Mouse (Mus musculus): ENCODE data around the gene Vmn1r181.
"Not testable (repeated sequence)": the region's sequence is repeated elsewhere in the genome, so short reads cannot be mapped to it uniquely, and the experiment has no call there.

Vmn1r181 gene

GRCm38 (mm10) chr7:23974315-23974714, at the start of gene Vmn1r181:
Vmn1r181 (plus strand) TSS chr7:23974615.
- not testable (repeated sequence) for DNase-seq (ENCODE audit: low spot score in 2 of 2)

GRCm38 (mm10) chr7:23926678-23927077, 47.7 kb upstream of the Vmn1r181 start, which contains the start of gene Vmn1r179:
Vmn1r179 (plus strand) TSS chr7:23926978.
- DNase-seq (ENCODE audit: low spot score in 2 of 2): no peak

GRCm38 (mm10) chr7:23950332-23950731, 24.1 kb upstream of the Vmn1r181 start, which contains the start of gene Vmn1r180:
Vmn1r180 (plus strand) TSS chr7:23950632.
- no peak for DNase-seq (ENCODE audit: low spot score in 2 of 2)

GRCm38 (mm10) chr7:23968044-23968443, 6.4 kb upstream of the Vmn1r181 start:
- not testable (repeated sequence) for DNase-seq (ENCODE audit: low spot score in 2 of 2)

GRCm38 (mm10) chr7:24001391-24001790, 27.0 kb downstream of the Vmn1r181 start, which contains the start of gene V1rd19:
V1rd19 (plus strand) TSS chr7:24001691.
- no peak for DNase-seq (ENCODE audit: low spot score in 2 of 2)
